Mouse (Mus musculus) bone marrow macrophage, adult 2 months (primary cell): ENCODE measurements around the gene Pepd. TPM values are rescaled to one million over a fixed set of nuclear protein-coding genes. Genes with fewer than 3 reads are reported as not detected.

Experiments
- H3K27ac ChIP-seq: 2 replicates; pipeline ENCODE4 v1.5.1; 2012; ENCODE audit warnings: low read depth, low read length; ENCODE audit not compliant: insufficient read depth
- H3K4me1 ChIP-seq: 2 replicates; pipeline ENCODE4 v1.6.1; 2012; ENCODE audit warnings: low read length; ENCODE audit not compliant: control insufficient read depth, insufficient read depth
- H3K4me3 ChIP-seq: 2 replicates; pipeline ENCODE4 v1.5.1; 2012; ENCODE audit warnings: mild to moderate bottlenecking, low read length, moderate library complexity; ENCODE audit not compliant: insufficient read depth
- CTCF ChIP-seq: IDR thresholded peaks from 2 replicates; pipeline ENCODE4 v1.5.1; 2012; ENCODE audit warnings: low read depth, mild to moderate bottlenecking, low read length, moderate library complexity
- POLR2A ChIP-seq: IDR thresholded peaks from 2 replicates; pipeline ENCODE4 v1.6.1; 2012; ENCODE audit warnings: mild to moderate bottlenecking, low read depth, low read length, borderline replicate concordance
- polyA plus RNA-seq: library from polyadenylated mRNA; stranded (reverse); fragments of >200 nt; gene quantifications from 2 replicates; pipeline ENCODE4 v1.2.4, GENCODE M21; 2012; ENCODE audit not compliant: missing spikeins, insufficient read depth, insufficient read length

Gene Pepd
- polyA plus RNA-seq, 1 experiment, result 59.6 TPM

DNA sequence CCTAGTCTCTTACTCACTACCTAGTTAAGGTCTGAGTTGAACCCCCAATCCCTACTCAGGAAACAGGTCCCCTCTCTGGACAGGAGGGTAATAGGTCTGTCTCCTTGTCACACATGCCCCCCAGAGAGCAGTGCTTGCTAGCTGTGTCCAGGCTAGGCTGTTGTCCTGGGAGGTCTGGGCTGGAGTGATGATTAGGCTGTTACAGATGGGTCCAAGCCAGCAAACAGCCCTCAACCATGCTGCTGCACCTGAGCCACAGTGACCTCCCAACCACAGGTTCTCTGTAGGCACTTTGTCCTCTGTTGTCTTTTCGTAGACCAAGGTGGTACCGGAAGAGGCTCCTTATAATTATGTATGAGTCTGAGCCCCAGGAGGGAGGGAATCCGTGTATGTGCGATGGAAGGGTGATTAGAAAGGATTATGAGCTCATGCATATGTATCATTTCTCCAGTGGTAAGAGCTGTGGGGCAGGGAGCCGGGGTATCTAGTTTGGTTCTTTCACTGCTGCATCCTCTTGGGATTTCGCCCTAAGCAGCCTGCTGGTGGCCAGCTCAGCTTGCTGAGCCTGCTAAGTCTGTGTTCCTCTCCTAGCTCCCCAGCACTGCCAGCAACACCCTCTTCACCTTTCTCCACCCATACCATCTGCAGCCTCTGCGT lies 34.2 kb downstream of the Pepd start:
- H3K4me3 ChIP-seq, result no peak overlapping the region
- no peaks in the 10 kb centered on the region for H3K4me1 ChIP-seq
- no peak overlapping the region for H3K27ac ChIP-seq
- TF ChIP-seq POLR2A (no peak), CTCF (no peak)

GRCm38 (mm10) chr7:34954548-34954947 lies 42.4 kb downstream of the Pepd start:
- Histone ChIP-seq H3K4me3 (no peak overlapping the region), H3K27ac (no peak overlapping the region), H3K4me1 (peaks cover 5% of the 10 kb centered on the region)
- TF ChIP-seq POLR2A (no peak), CTCF (no peak)

DNA sequence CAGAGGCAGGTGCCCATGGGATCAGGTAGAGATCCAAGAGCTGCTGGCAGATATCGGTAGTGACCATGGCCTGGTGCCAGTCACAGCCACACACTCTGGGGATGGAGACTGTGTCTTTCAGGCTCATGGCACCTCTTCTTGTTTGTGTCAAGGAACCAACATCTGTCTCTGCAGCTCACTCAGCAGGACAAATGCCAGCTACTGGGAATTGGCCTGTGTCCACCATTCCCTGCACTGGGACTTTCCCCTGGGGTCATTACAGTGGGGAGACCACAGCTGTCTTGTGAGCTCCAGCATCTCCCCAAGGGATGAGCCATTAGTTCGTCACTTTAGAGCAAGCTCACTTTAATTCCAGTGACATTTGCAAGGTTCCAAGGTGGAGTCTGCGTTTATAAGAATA lies 43.1 kb downstream of the Pepd start:
- H3K4me3 ChIP-seq, result no peak overlapping the region
- H3K27ac ChIP-seq, result no peak overlapping the region
- H3K4me1 ChIP-seq, result peaks cover 5% of the 10 kb centered on the region
- no peak for TF ChIP-seq CTCF
- TF ChIP-seq POLR2A, result no peak

- TF ChIP-seq CTCF (no peak), POLR2A (no peak)
- Histone ChIP-seq H3K4me3 (no peak overlapping the region), H3K27ac (no peak overlapping the region), H3K4me1 (peaks cover 5% of the 10 kb centered on the region)
Observed at GRCm38 (mm10) chr7:34957138-34957537, 45.0 kb downstream of the Pepd start.

GRCm38 (mm10) chr7:34963889-34964645 lies 51.9 kb downstream of the Pepd start:
- H3K4me3 ChIP-seq, result no peak overlapping the region
- H3K27ac ChIP-seq, result no peak overlapping the region
- no peak for TF ChIP-seq POLR2A
- no peak for TF ChIP-seq CTCF
- H3K4me1 ChIP-seq, result no peaks in the 10 kb centered on the region

GRCm38 (mm10) chr7:34967362-34967761 lies 55.2 kb downstream of the Pepd start:
- Histone ChIP-seq H3K4me3 (no peak overlapping the region), H3K27ac (no peak overlapping the region), H3K4me1 (no peaks in the 10 kb centered on the region)
- TF ChIP-seq CTCF (no peak), POLR2A (no peak)

DNA sequence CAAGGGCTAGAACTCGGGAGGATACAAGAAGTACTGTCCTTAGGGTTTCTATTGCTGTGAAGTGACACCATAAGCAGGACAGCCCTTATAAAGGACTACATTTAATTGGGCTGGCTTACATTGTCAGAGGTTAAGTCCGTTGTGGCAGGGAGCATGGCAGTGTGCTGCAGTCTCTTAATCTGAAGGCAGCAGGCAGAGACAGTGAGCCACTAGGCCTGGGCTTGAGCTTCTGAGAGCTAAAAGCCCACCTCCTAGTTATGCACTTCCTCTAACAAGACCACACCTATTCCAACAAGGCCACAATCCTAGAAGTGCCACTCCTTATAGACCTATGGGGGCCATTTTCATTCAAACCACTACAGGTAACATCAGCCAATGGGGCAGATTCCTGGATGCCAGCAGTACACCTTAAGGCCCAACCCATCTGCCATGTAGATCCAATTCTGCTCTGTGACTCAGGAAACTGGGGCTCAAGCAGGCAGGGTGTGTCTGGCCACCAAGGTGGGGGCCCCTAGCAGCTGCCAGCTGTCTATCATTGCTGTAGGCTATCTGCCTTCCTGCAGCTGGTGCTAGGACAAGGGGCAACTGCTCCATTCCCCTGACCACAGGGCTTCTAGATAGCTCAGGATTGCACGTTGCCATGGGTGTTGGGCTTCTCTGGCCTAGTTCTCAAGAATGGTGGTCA lies 56.7 kb downstream of the Pepd start:
- no peak overlapping the region for H3K4me3 ChIP-seq
- H3K27ac ChIP-seq, result no peak overlapping the region
- H3K4me1 ChIP-seq, result peaks cover 6% of the 10 kb centered on the region; the same call in 1 of the 2 replicates
- no peak for TF ChIP-seq POLR2A
- TF ChIP-seq CTCF, result no peak

GRCm38 (mm10) chr7:34971826-34972225 lies 59.6 kb downstream of the Pepd start:
- no peak for TF ChIP-seq CTCF
- no peak for TF ChIP-seq POLR2A
- Histone ChIP-seq H3K27ac (no peak overlapping the region), H3K4me3 (no peak overlapping the region), H3K4me1 (peaks cover 6% of the 10 kb centered on the region; the same call in 1 of the 2 replicates)

- Histone ChIP-seq H3K4me3 (no peak overlapping the region), H3K27ac (no peak overlapping the region), H3K4me1 (peaks cover 6% of the 10 kb centered on the region; the same call in 1 of the 2 replicates)
- TF ChIP-seq CTCF (no peak), POLR2A (no peak)
Observed at GRCm38 (mm10) chr7:34972990-34973440, 60.8 kb downstream of the Pepd start.

- Histone ChIP-seq H3K27ac (no peak overlapping the region), H3K4me1 (peaks cover 6% of the 10 kb centered on the region; the same call in 1 of the 2 replicates), H3K4me3 (no peak overlapping the region)
- TF ChIP-seq POLR2A (no peak), CTCF (no peak)
Observed at GRCm38 (mm10) chr7:34973877-34974276, 61.7 kb downstream of the Pepd start.
